Mouse (Mus musculus) myocyte (in vitro differentiated cells): ENCODE measurements around the gene Lzic.

Experiments
- MAX ChIP-seq: IDR thresholded peaks from one replicate; pipeline ENCODE4 v1.6.1; 2011; ENCODE audit warnings: low read depth, mild to moderate bottlenecking, control low read depth
- POLR2A ChIP-seq: IDR thresholded peaks from one replicate; pipeline ENCODE4 v1.6.1; 2011; ENCODE audit warnings: low read depth, mild to moderate bottlenecking, control low read depth, moderate library complexity; ENCODE audit not compliant: insufficient read length

DNA sequence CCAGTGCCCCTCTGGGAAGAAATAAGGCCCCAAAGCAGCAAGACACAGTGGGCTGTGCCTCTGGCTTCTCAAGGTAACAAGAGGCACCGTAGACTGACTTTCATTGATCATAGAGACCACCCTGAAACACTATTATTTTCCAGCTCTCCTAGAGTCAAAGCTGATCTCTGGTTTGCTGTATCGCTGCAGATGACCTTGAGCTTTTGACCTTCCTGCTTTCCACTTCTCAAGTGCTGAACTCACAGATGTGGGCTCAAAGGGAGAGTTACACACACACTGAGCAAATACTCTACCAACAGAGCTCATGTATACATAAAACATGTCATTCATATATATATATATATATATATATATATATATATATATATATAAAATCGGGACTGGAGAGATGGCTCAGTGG lies 34.4 kb upstream of the Lzic start:
- TF ChIP-seq MAX (no peak), POLR2A (no peak)
